Mouse (Mus musculus) heart, postnatal 14 days (tissue): Measurements from ENCODE around the gene Tmprss6. TPM values are rescaled to one million over a fixed set of nuclear protein-coding genes. Genes with fewer than 3 reads are reported as not detected.

ENCODE experiments used
- DNase-seq, 2 experiments: peaks; one replicate each; pipeline ENCODE4 v3.0.0; 2021 to 2022
- intact Hi-C: fragments of 180-260 bp; cut with DNase I; formaldehyde crosslinking; loops from one replicate; pipeline ENCODE4 v1.15.1; 2025
- total RNA-seq, 2 experiments: library from RNA; stranded (reverse); gene quantifications; 2 replicates each; pipeline ENCODE4 v1.2.3; 2021

Tmprss6 gene
- total RNA-seq, 2 experiments from 2014 or later = not detected

DNA sequence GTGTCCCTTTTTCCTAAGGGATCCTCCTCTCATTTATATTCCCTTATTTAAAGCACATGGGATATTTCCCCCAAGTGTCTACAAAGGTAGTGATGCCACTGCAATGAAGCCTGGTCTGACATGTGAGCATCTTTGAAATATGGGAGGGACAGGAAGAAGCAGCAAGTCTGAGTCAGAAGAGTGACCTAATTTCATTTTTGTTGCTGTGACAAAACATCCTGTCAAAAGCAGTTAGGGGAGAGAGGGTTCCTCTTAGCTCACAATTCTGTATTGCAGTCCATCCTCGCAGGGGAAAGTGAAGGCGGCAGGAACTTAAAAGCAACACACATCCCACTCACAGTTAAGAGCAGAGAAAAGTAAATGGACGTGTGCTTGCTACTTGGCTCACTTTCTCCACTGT is 77.6 kb downstream of the Tmprss6 start:
- no peak for DNase-seq
- intact Hi-C loops = no loop called here

Other genes with a start within 250 kb of the Tmprss6 start
- 1 to 10 TPM; 2.5 to 2.9 TPM for gene Ncf4, start 223.8 kb downstream of the Tmprss6 start, total RNA-seq
- 1 to 10 TPM in 1 of 2 experiments, under 1 TPM in 1; 0.76 to 1.7 TPM for gene Csf2rb2, start 162.9 kb downstream of the Tmprss6 start, total RNA-seq
- 1 to 10 TPM; 2.2 to 3.1 TPM for gene Csf2rb, start 142.9 kb downstream of the Tmprss6 start, total RNA-seq
- not detected for gene Tex33, start 72.7 kb downstream of the Tmprss6 start, total RNA-seq
- gene Tst, start 62.7 kb downstream of the Tmprss6 start, total RNA-seq = 10 to 100 TPM; 11.2 to 13.7 TPM
- gene Mpst, start 62.2 kb downstream of the Tmprss6 start, total RNA-seq = 10 to 100 TPM; 28.1 to 31.0 TPM
- gene Kctd17, start 40.1 kb downstream of the Tmprss6 start, total RNA-seq = 10 to 100 TPM; 53.9 to 54.3 TPM
- under 1 TPM; 0.07 to 0.20 TPM for gene Il2rb, start 26.6 kb upstream of the Tmprss6 start, total RNA-seq
- 10 to 100 TPM; 83.9 to 98.0 TPM for gene C1qtnf6, start 62.8 kb upstream of the Tmprss6 start, total RNA-seq
- gene Sstr3, start 76.1 kb upstream of the Tmprss6 start, total RNA-seq = not detected
- 10 to 100 TPM in 1 of 2 experiments, 1 to 10 TPM in 1; 3.9 to 18.7 TPM for gene Rac2, start 104.1 kb upstream of the Tmprss6 start, total RNA-seq
- gene Cyth4, start 128.4 kb upstream of the Tmprss6 start, total RNA-seq = 1 to 10 TPM; 5.7 to 8.8 TPM